Mouse (Mus musculus) embryo, embryonic 9.5 days (tissue): Measurements from ENCODE around the gene Cdc25a.
A peak's percentile ranks its signal among the peaks of the same experiment; 100 is the strongest.

Experiments used
- DNase-seq: peaks from one replicate; pipeline ENCODE4 v3.0.0-alpha.2; 2017; ENCODE audit errors: extremely low spot score

Gene Cdc25a

DNA sequence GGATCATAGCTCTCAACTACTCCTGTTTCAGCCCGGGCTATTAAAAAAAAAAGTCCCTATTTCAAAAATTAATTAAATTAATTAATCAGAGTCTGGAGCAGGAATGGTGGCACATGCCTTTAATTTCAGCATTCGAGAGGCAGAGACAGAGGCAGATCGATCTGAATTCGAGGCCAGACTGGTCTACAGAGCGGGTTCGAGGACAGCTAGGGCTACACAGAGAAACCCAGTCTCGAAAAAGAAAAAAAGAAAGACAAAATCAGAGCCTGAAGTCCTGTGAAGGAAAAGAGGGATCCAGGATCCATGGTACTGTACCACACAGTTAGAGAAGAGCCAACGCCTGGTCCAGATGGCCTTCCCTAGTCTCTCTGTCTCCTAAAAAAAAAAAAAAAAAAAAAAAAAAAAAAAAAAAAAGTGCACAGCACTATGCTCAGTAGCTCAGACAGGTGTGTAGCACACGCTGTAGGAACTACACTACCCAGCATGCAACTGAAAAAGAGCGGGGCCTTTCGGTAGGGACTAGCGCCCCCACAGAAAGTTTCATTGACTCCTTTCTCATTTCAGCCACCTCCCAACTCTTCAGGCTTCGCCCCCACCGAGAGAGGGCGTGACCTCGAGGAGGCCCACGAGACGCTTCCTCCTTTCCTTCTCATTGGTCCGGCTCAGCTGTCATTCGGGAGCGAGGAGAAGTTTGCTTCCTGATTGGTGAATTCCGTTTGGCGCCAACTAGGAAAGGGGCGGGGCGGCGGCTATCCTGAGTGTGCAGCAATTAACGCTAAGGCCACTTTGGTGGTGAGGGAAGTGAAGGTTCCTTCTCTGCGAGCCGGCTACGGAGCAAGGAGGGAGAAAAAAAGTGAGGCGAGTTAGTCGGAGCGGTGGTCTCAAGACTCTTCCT is at the start of gene Cdc25a:
TSS of gene Cdc25a (plus strand) at position 783 of the 895 bp plus-strand sequence.
- peak; percentile 96 for DNase-seq

- DNase-seq: no peak
These were observed 49.6 kb upstream of the Cdc25a start for GRCm38 (mm10) chr9:109825739-109826138.

- DNase-seq: no peak
These were observed 49.2 kb upstream of the Cdc25a start for GRCm38 (mm10) chr9:109826181-109826580.

DNA sequence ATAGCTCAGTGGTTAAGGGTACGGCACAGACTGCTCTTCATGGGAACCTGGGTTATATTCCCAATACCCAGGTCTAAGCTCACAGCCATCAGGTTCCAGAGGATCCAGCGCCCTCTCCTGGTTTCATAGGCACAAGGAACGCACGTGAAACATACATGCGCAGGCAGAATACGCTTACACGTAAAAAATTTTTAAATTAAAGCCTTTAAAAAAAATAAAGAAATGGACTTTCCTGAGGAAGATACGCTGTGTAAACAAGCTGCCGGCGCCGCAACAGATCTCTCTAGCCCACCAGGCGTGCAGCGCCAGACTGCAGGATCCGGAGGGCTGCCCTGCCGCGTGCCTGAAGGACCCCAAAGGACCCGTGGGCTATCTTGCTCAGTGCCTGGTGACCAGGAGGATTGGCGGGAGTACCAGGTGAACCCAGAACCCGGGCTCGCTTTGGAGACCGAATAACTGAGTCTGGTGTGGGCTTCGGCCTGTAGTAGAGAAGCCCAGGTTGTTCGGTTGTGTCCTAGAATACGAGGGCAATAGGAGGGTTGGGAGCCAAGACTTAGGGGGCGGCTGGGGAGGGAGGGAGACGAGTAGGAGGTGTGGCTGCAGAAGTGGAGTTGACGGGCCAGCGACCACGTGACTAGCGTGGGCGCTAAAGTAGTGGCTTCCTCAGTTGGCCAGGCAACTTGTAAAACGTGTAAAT is 42.8 kb upstream of the Cdc25a start, which contains the start of gene Nme6:
TSS of gene Nme6 (plus strand) at position 359 of the 697 bp plus-strand sequence.
- DNase-seq: peak; percentile 97

GRCm38 (mm10) chr9:109833088-109833412 is 42.3 kb upstream of the Cdc25a start:
- no peak for DNase-seq

DNA sequence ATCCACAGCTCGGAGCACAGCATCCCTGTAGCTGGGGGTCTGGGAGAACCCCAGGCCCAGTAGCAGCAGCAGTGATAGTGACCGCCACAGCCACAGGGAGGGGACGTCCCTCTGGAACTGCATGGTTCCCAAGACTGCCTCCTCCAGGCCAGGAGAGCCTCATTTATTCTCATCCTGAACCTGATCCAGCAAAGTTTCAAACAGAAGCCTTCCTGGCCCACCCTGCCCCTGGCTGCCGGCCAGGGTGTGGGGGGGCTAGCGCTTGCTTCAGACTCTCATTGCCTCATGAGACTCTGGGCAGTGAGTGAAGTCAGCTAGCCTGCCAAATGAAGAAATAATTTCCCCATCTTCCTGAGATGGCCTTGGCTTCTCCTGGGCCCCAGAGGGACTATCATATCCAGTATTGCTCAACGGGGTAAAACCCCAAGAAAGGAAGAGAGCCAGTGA is 26.0 kb upstream of the Cdc25a start, which contains the start of gene Camp:
TSS of gene Camp (minus strand) at position 306 of the 447 bp plus-strand sequence.
- no peak for DNase-seq

DNA sequence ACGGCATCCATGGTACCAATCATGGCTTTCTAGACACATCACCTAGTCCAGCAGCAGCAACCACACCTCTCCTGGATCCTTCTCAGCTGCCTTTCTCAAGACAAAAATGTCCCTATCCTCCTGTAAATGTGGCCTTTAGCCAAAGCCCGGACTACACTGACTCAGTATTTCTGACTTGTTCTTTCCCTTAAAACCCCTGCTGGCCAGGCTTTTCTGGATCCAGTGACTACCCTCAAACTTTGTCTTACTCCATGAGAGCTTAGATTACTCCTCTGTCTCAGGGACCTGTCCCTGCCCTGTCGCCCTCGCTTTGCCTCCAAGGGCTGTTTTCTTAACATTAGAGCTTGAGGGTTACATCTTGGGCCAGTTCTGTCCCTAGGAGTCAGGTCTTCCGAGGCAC is 25.3 kb upstream of the Cdc25a start:
- no peak for DNase-seq

GRCm38 (mm10) chr9:109854341-109854740 is 21.0 kb upstream of the Cdc25a start:
- DNase-seq: no peak

DNA sequence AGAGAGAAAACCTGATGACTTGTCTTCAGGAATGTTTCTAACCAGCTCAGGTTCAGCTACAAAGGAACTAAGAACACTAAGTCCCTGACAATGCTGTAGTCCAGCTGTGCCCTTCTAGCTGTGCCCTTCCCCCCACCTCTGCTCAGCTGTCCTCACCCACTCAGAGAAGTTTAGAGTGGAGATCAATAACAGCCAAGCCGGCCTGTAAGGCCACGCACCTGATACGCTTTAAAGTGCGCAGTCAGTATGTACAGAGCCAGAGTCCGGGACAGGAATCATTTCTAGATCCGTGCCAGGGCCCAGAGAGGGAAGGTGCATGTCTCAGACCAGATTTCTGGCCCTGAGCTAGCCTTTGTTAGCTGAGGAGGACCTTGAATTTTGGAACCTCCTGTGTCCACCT is 19.4 kb upstream of the Cdc25a start:
- DNase-seq: no peak

GRCm38 (mm10) chr9:109862397-109863044 is 12.9 kb upstream of the Cdc25a start:
- peak; percentile 83 for DNase-seq

DNA sequence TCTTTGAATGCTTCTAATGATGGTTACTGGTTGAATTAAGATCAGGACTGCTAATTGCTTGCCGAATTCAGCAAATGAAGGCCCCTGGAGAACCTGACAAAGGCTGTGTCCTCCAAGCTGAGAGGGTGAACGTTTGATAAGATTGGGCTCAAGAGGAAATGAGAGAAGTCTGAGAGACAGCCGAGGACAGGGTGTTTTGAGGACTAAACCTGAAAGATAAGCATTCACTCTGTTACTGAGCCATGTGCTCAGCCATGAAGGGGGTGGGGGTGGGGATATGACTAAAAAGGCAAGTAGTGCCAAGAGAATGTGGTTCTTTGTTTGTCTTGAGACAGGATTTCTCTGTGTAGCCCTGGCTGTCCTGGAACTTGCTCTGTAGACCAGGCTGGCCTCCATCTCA is 12.3 kb upstream of the Cdc25a start:
- no peak for DNase-seq

GRCm38 (mm10) chr9:109866218-109866617 is 9.2 kb upstream of the Cdc25a start:
- no peak for DNase-seq

GRCm38 (mm10) chr9:109870983-109871572 is 4.3 kb upstream of the Cdc25a start:
- no peak for DNase-seq

DNA sequence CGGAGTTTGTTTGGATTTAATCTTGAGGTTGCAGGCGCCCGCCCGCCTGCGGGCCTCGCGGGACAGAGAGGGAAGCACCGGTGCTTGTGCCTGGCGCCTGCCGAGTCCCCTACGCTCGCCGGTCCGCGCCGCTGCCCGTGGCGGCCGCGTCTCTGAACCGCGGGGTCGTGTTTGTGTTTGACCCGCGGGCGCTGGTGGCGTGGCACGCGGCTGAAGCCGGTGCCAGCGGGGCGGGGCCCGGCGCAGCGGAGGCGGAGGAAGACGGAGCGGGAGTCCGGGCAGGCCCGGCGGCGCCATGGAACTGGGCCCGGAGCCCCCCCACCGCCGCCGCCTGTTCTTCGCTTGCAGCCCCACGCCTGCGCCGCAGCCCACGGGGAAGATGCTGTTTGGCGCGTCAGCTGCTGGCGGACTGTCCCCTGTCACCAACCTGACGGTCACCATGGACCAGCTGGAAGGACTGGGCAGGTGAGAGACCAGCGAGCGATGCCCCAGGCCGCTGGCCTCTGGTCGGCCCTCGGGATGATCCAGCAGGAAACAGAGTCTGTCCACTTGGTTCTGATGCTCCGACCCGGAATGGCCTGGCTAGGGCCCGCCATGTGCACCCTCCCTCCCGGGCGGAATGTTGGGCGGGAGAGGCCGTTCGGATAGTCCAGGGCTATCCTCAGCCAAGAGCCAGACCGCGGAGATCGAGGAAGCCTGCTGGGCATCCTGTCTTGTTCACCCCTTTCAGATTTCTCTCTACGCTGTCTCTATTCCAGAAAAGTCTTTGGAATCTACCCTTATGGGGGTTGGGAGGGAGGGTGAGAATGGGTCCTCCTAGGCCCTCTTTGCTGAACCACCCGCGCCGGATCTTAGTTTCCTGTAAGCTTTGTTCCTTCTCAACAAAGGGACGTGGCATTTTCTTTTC is 569 bp downstream of the Cdc25a start:
- DNase-seq: peak; percentile 56

- no peak for DNase-seq
These were observed 1.4 kb downstream of the Cdc25a start for GRCm38 (mm10) chr9:109876756-109877155.

- DNase-seq: no peak
These were observed 2.3 kb downstream of the Cdc25a start for GRCm38 (mm10) chr9:109877666-109878065.

GRCm38 (mm10) chr9:109879305-109879704 is 3.9 kb downstream of the Cdc25a start:
- no peak for DNase-seq

DNA sequence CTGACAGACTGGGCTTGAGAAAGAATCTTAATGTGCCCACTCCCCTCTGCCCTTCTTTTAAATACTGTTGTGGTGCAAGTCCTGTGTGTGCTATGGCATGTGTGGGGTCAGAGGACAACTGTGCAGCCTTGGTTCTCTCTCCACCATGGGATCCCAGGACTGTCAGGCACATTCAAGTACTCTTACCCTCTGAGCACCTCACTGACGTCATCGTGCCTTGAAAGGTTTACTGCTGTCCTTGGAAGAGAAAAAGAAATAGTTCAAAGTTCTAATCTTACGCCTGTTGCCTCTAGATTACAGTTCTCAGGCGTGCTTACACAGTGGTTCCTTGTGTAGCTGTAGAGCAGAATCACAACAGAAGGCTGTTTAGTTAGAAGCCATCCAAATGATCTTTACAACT is 10.9 kb downstream of the Cdc25a start:
- DNase-seq: no peak

DNA sequence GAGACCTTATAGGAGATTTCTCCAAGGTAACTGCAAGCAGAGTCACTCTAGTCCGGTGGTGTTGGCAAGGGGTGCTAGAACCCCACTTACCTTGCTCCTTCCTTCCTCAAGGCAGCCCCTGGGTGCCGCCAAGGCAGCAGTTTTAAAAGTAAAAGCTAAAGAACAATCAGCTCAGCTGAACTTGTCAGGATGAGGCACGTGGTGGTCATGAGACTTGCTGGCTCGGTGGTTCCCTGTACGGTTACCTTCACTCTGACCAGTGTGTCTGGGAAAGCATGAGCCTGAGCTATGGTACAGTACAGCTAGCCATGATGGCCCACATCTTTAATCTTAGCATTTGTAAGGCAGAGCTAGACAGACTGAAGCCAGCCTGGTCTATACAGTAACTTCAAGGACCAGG is 11.9 kb downstream of the Cdc25a start:
- DNase-seq: no peak

GRCm38 (mm10) chr9:109891501-109891900 is 16.1 kb downstream of the Cdc25a start:
- DNase-seq: no peak
